Mouse (Mus musculus) hindbrain, embryonic 10.5 days (tissue): Measurements from ENCODE around the gene Cmc1. TPM values are rescaled to one million over a fixed set of nuclear protein-coding genes. Genes with fewer than 3 reads are reported as not detected.

Experiments
- DNase-seq: peaks from one replicate; pipeline ENCODE4 v3.0.0-alpha.2; 2017; ENCODE audit warnings: low spot score
- H3K27ac ChIP-seq: fragments of 300-500 bp; sonication (generic); 2 replicates; pipeline ENCODE4 v1.5.1; 2016; ENCODE audit warnings: mild to moderate bottlenecking, moderate library complexity
- H3K27me3 ChIP-seq: fragments of 300-500 bp; sonication (generic); 2 replicates; pipeline ENCODE4 v1.6.1; 2016; ENCODE audit warnings: mild to moderate bottlenecking; ENCODE audit not compliant: poor library complexity, insufficient read depth, severe bottlenecking
- H3K36me3 ChIP-seq: fragments of 300-500 bp; sonication (generic); 2 replicates; pipeline ENCODE4 v1.6.1; 2016; ENCODE audit warnings: mild to moderate bottlenecking, moderate library complexity
- H3K4me1 ChIP-seq: fragments of 300-500 bp; sonication (generic); replicated peaks from 2 replicates; pipeline ENCODE4 v1.6.1; 2016; ENCODE audit warnings: mild to moderate bottlenecking
- H3K4me3 ChIP-seq: fragments of 300-500 bp; sonication (generic); 2 replicates; pipeline ENCODE4 v1.5.1; 2016; ENCODE audit warnings: mild to moderate bottlenecking, moderate library complexity
- H3K9me3 ChIP-seq: fragments of 300-500 bp; sonication (generic); 2 replicates; pipeline ENCODE4 v1.6.1; 2016; ENCODE audit warnings: mild to moderate bottlenecking, moderate library complexity
- WGBS: fragments of 180-500 bp; shearing (Covaris S2); methylation state at CpG from one replicate; pipeline ENCODE4 v1.1.7; 2016; 5-methylcytosine and 5-hydroxymethylcytosine counted together
- polyA plus RNA-seq: library from polyadenylated mRNA; unstranded; fragments of >200 nt; fragmentation: Nextera tagmentation; extraction: Ambion mirVana; gene quantifications from 2 replicates; pipeline ENCODE4 v1.2.1, GENCODE M21; 2016

The Cmc1 gene
- polyA plus RNA-seq = 31.8 and 36.8 TPM in 2 replicates

GRCm38 (mm10) chr9:118149407-118150402 lies at the start of gene Cmc1:
Cmc1 (minus strand) TSS chr9:118150177.
- H3K9me3 ChIP-seq = no peaks in the 10 kb centered on the region
- peak; percentile 99 for DNase-seq
- H3K27me3 ChIP-seq = peaks cover 4% of the 10 kb centered on the region; the same call in 1 of the 2 replicates
- H3K4me1 ChIP-seq = peaks cover 18% of the 10 kb centered on the region
- peak within 1 kb of the TSS; percentile 78 for H3K4me3 ChIP-seq
- peaks cover 3% of the 10 kb centered on the region; the same call in 1 of the 2 replicates for H3K36me3 ChIP-seq
- 2% methylated on average over 58 of the region's 58 CpGs for WGBS
- H3K27ac ChIP-seq = peak within 1 kb of the TSS; percentile 96

DNA sequence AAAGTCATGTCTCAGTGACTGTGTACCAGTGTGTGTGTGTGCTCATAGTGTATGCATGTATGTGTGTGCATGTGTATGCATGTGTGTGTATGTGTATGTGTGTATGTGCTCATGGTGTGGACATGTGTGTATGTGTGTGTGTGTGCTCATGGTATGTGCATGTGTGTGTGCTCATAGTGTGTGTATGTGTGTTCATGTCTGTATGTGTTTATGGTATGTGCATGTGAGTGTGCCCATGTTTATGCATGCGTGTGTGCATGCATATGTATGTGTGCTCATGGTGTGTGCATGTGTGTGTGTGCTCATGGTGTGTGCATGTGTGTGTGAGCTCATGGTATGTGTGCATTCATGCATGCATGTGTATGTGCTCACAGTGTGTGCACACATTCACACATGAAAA lies 48.6 kb upstream of the Cmc1 start:
- H3K4me1 ChIP-seq = no peaks in the 10 kb centered on the region
- H3K4me3 ChIP-seq = no peak overlapping the region
- no peak for DNase-seq
- H3K27ac ChIP-seq = no peak overlapping the region
- H3K36me3 ChIP-seq = no peaks in the 10 kb centered on the region
- H3K27me3 ChIP-seq = no peaks in the 10 kb centered on the region
- 92% methylated on average over 1 of the region's 1 CpGs for WGBS
- H3K9me3 ChIP-seq = no peaks in the 10 kb centered on the region

- DNase-seq = no peak
- Histone ChIP-seq H3K27me3 (no peaks in the 10 kb centered on the region), H3K27ac (no peak overlapping the region), H3K4me1 (no peaks in the 10 kb centered on the region), H3K9me3 (no peaks in the 10 kb centered on the region), H3K36me3 (no peaks in the 10 kb centered on the region), H3K4me3 (no peak overlapping the region)
- WGBS = 92% methylated on average over 9 of the region's 9 CpGs
Observed at GRCm38 (mm10) chr9:118196661-118197390, 46.8 kb upstream of the Cmc1 start.

- DNase-seq = no peak
- Histone ChIP-seq H3K4me3 (no peak overlapping the region), H3K27me3 (no peaks in the 10 kb centered on the region), H3K36me3 (no peaks in the 10 kb centered on the region), H3K9me3 (no peaks in the 10 kb centered on the region), H3K27ac (no peak overlapping the region), H3K4me1 (no peaks in the 10 kb centered on the region)
- 88% methylated on average over 1 of the region's 1 CpGs for WGBS
Observed at GRCm38 (mm10) chr9:118193263-118193662, 43.3 kb upstream of the Cmc1 start.

GRCm38 (mm10) chr9:118191276-118191675 lies 41.3 kb upstream of the Cmc1 start:
- 83% methylated on average over 10 of the region's 10 CpGs for WGBS
- no peak overlapping the region for H3K4me3 ChIP-seq
- DNase-seq = no peak

GRCm38 (mm10) chr9:118188374-118188773 lies 38.4 kb upstream of the Cmc1 start:
- DNase-seq = no peak
- H3K9me3 ChIP-seq = no peaks in the 10 kb centered on the region
- no peak overlapping the region for H3K4me3 ChIP-seq
- WGBS = 91% methylated on average over 6 of the region's 6 CpGs
- H3K27me3 ChIP-seq = no peaks in the 10 kb centered on the region
- no peaks in the 10 kb centered on the region for H3K36me3 ChIP-seq
- no peaks in the 10 kb centered on the region for H3K4me1 ChIP-seq
- H3K27ac ChIP-seq = no peak overlapping the region

More at GRCm38 (mm10) chr9:118191276-118191675, 41.3 kb upstream of the Cmc1 start:
- no peaks in the 10 kb centered on the region for H3K4me1 ChIP-seq
- no peaks in the 10 kb centered on the region for H3K27me3 ChIP-seq
- no peaks in the 10 kb centered on the region for H3K9me3 ChIP-seq
- H3K36me3 ChIP-seq = no peaks in the 10 kb centered on the region
- no peak overlapping the region for H3K27ac ChIP-seq

DNA sequence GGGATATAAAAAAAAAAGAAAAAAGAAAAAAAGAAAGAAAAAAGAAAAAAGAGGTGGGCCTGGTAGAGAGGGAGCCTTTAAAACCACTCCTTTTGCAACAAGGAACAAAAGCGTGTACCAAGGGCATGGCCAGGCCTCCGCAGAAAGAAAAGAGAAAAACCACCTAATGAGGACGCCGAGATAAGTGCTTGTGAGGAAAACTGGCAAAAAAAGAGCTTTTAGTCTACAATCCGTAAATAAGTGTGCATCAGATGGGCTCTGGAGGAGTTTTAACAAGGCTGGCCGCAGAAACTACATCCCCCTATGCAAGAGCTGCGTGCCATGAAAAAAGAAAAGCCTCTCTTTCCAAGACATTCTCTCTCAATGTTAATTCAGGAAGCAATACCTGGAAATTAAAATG lies 37.4 kb upstream of the Cmc1 start:
- Histone ChIP-seq H3K4me1 (no peaks in the 10 kb centered on the region), H3K4me3 (no peak overlapping the region), H3K36me3 (no peaks in the 10 kb centered on the region), H3K27ac (no peak overlapping the region), H3K9me3 (no peaks in the 10 kb centered on the region), H3K27me3 (no peaks in the 10 kb centered on the region)
- 90% methylated on average over 7 of the region's 7 CpGs for WGBS
- DNase-seq = no peak

GRCm38 (mm10) chr9:118186776-118187175 lies 36.8 kb upstream of the Cmc1 start:
- no peak for DNase-seq
- Histone ChIP-seq H3K36me3 (no peaks in the 10 kb centered on the region), H3K4me3 (no peak overlapping the region), H3K9me3 (no peaks in the 10 kb centered on the region), H3K4me1 (no peaks in the 10 kb centered on the region), H3K27ac (no peak overlapping the region), H3K27me3 (no peaks in the 10 kb centered on the region)
- WGBS = 81% methylated on average over 10 of the region's 10 CpGs

DNA sequence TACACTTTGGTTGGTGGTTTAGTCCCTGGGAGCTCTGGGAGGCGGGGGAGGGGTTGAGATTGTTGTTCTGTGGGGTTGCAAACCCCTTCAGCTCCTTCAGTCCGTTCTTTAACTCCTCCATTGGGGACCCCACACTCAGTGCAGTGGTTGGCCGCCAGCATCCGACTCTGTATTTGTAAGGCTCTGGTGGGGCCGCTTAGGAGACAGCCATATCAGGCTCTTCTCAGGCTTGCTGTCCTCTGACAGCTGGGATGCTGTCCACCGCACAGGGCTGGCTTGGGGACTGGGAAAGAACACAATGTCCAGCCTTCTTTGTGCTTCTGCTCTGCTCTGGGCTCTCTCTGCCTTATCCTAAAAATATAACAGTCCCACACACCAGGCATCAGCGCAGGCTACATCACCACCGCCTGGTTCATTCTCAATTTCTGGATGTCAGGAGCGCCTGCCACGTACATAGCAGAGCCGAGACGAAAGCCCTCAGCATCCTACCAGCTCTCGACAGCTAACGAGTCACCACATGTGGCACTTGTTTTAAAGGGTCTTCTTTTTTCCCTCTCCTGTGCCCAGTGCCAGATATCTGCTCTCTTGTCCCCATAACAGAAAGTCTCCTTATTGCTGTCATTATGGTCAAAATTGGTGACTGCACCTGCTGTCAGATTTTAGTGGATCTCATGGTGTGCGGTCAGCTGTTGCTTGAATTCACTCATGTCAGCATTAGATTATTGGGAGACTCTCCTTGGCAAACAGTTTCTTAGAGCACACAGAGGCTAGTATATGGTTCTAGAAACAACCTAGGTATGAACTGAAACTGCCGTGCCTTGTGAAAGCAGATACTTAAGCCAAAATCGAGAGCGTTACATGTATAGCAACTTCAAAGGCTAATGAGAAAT lies 29.4 kb upstream of the Cmc1 start:
- Histone ChIP-seq H3K27ac (no peak overlapping the region), H3K36me3 (no peaks in the 10 kb centered on the region), H3K4me1 (no peaks in the 10 kb centered on the region), H3K27me3 (no peaks in the 10 kb centered on the region), H3K9me3 (no peaks in the 10 kb centered on the region), H3K4me3 (no peak overlapping the region)
- WGBS = 92% methylated on average over 18 of the region's 18 CpGs
- DNase-seq = no peak

DNA sequence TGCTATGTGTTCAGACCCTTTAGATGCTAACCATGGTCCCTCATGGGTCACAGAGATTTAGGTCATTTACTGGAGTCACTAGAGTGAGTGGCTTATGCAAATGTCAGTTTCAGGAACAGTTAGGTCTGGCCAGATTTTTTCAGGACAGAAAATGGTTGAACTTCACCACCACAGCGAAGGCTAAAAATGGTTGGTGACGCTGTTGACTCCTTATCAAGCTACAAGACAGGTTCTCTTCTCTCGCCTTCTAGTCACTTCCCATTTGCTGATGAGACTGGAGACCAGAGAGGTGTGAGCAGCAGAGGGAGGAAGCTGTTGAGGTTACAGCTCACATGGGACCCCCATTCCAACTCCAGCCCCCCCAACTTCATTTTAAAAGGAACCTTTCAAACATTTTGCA lies 26.7 kb upstream of the Cmc1 start:
- Histone ChIP-seq H3K4me1 (no peaks in the 10 kb centered on the region), H3K4me3 (no peak overlapping the region), H3K9me3 (peaks cover 3% of the 10 kb centered on the region; the same call in 1 of the 2 replicates), H3K27ac (no peak overlapping the region), H3K36me3 (no peaks in the 10 kb centered on the region), H3K27me3 (no peaks in the 10 kb centered on the region)
- DNase-seq = no peak
- WGBS = 90% methylated on average over 3 of the region's 3 CpGs

GRCm38 (mm10) chr9:118175411-118175810 lies 25.4 kb upstream of the Cmc1 start:
- no peaks in the 10 kb centered on the region for H3K27me3 ChIP-seq
- no peak for DNase-seq
- H3K4me3 ChIP-seq = no peak overlapping the region
- H3K27ac ChIP-seq = no peak overlapping the region
- H3K36me3 ChIP-seq = no peaks in the 10 kb centered on the region
- no peaks in the 10 kb centered on the region for H3K4me1 ChIP-seq
- WGBS = 87% methylated on average over 4 of the region's 4 CpGs
- peaks cover 3% of the 10 kb centered on the region; the same call in 1 of the 2 replicates for H3K9me3 ChIP-seq

GRCm38 (mm10) chr9:118173086-118173485 lies 23.1 kb upstream of the Cmc1 start:
- no peaks in the 10 kb centered on the region for H3K27me3 ChIP-seq
- no peak for DNase-seq
- H3K9me3 ChIP-seq = peaks cover 3% of the 10 kb centered on the region; the same call in 1 of the 2 replicates
- H3K4me3 ChIP-seq = no peak overlapping the region
- no peaks in the 10 kb centered on the region for H3K4me1 ChIP-seq
- H3K27ac ChIP-seq = no peak overlapping the region
- WGBS = 84% methylated on average over 4 of the region's 4 CpGs
- no peaks in the 10 kb centered on the region for H3K36me3 ChIP-seq
